Mouse (Mus musculus) CH12.LX (cell line): ENCODE measurements around the gene Plbd2.
A peak's percentile ranks its signal among the peaks of the same experiment; 100 is the strongest.

Experiments
- CTCF ChIP-seq, 2 experiments: IDR thresholded peaks in 1 of 2; conservative IDR thresholded peaks in 1 of 2; 2 replicates each; pipeline ENCODE4 v1.5.1; 2011 to 2012; ENCODE audit warnings: low read depth in 2 of 2, low read length in 2 of 2, improper control_type of control experiment in 1 of 2, inconsistent platforms in 1 of 2, mild to moderate bottlenecking in 1 of 2, moderate library complexity in 1 of 2
- EP300 ChIP-seq: IDR thresholded peaks from 2 replicates; pipeline ENCODE4 v1.6.1; 2011; ENCODE audit warnings: low read length, improper control_type of control experiment
- HCFC1 ChIP-seq: IDR thresholded peaks from 2 replicates; pipeline ENCODE4 v1.6.1; 2012; ENCODE audit warnings: low read depth, mild to moderate bottlenecking, inconsistent platforms, low read length, improper control_type of control experiment
- NRF1 ChIP-seq: IDR thresholded peaks from 2 replicates; pipeline ENCODE4 v1.6.1; 2014; ENCODE audit warnings: low read depth, mild to moderate bottlenecking, inconsistent platforms, low read length, improper control_type of control experiment, moderate library complexity
- POLR2A ChIP-seq: IDR thresholded peaks from 2 replicates; pipeline ENCODE4 v1.6.1; 2011; ENCODE audit warnings: low read depth, mild to moderate bottlenecking, improper control_type of control experiment, low read length
- RCOR1 ChIP-seq: conservative IDR thresholded peaks from 2 replicates; pipeline ENCODE4 v1.6.1; 2012; ENCODE audit warnings: low read depth, mild to moderate bottlenecking, inconsistent platforms, low read length, improper control_type of control experiment
- TCF12 ChIP-seq: IDR thresholded peaks from 2 replicates; pipeline ENCODE4 v1.6.1; 2014; ENCODE audit warnings: low read depth, mild to moderate bottlenecking, inconsistent platforms, low read length, improper control_type of control experiment

DNA sequence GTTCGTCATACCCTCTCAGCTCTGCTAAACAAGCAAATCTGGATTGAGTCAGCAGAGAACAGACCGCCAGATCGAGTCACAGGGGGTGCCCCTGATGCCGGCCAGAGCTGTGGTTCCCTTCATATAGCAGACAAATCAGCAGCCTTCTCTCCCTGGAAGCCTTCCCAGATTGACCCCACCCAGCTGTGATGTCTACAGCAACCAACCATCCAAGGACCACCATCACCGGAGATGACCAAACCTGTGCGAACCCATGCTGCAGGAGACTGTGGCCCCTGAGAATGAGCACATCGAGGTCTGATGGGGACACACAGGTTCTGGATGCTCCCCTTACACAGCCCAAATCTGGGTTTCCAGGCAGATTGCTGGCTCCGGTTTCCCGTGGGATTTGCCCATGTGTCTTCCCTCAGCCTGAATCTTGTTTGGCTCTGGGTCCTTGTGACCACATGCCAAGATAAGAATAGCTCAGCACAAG is 1.2 kb downstream of the Plbd2 start:
- no peak for TF ChIP-seq NRF1
- 0 out of 2 replicates have a peak, but pooled peaks have one; percentile 42 for TF ChIP-seq TCF12
- TF ChIP-seq RCOR1, result no peak
- TF ChIP-seq POLR2A, result no peak
- no peak for TF ChIP-seq CTCF (conservative IDR thresholded peaks at IDR 0.05 in 1 of 2, IDR thresholded peaks at IDR 0.05 in 1 of 2; ENCODE audit: low read depth in 2 of 2, low read length in 2 of 2)
- no peak for TF ChIP-seq HCFC1
- TF ChIP-seq EP300, result no peak
